Mouse (Mus musculus) embryonic facial prominence, embryonic 11.5 days (tissue): ENCODE data around the gene Olfr1383. TPM values are rescaled to one million over a fixed set of nuclear protein-coding genes. Genes with fewer than 3 reads are reported as not detected.
"Not testable (repeated sequence)": the region's sequence is repeated elsewhere in the genome, so short reads cannot be mapped to it uniquely, and the experiment has no call there.

Source experiments
- ATAC-seq: fragments of 200-750 bp; cut with Nextera tagmentation; replicated peaks from 2 replicates; pipeline ENCODE4 v1.8.0; 2017; ENCODE audit warnings: low read depth; ENCODE audit not compliant: insufficient number of reproducible peaks, low FRiP score, low TSS enrichment
- DNase-seq: peaks from one replicate; pipeline ENCODE4 v3.0.0-alpha.2; 2015; ENCODE audit warnings: low spot score
- H3K27ac ChIP-seq: fragments of 300-500 bp; sonication (generic); replicated peaks from 2 replicates; pipeline ENCODE4 v1.5.1; 2014; ENCODE audit warnings: mild to moderate bottlenecking, low read depth, low read length, control low read depth
- H3K27me3 ChIP-seq: fragments of 300-500 bp; sonication (generic); 2 replicates; pipeline ENCODE4 v1.6.1; 2014; ENCODE audit warnings: mild to moderate bottlenecking, low read length, moderate library complexity, mixed read lengths; ENCODE audit not compliant: control insufficient read depth, insufficient read depth
- H3K36me3 ChIP-seq: fragments of 300-500 bp; sonication (generic); replicated peaks from 2 replicates; pipeline ENCODE4 v1.6.1; 2014; ENCODE audit warnings: low read depth, mild to moderate bottlenecking, low read length, moderate library complexity, mixed read lengths; ENCODE audit not compliant: control insufficient read depth, insufficient read depth
- H3K4me1 ChIP-seq: fragments of 300-500 bp; sonication (generic); 2 replicates; pipeline ENCODE4 v1.6.1; 2014; ENCODE audit warnings: low read length, mixed read lengths; ENCODE audit not compliant: control insufficient read depth, insufficient read depth
- H3K4me2 ChIP-seq: fragments of 300-500 bp; sonication (generic); 2 replicates; pipeline ENCODE4 v1.6.1; 2014; ENCODE audit warnings: low read depth, mild to moderate bottlenecking, control low read depth, low read length, moderate library complexity
- H3K4me3 ChIP-seq: fragments of 300-500 bp; sonication (generic); 2 replicates; pipeline ENCODE4 v1.5.1; 2014; ENCODE audit warnings: low read depth, low read length, control low read depth
- H3K9ac ChIP-seq: fragments of 300-500 bp; sonication (generic); replicated peaks from 2 replicates; pipeline ENCODE4 v1.6.1; 2014; ENCODE audit warnings: mild to moderate bottlenecking, control low read depth, low read length
- H3K9me3 ChIP-seq: fragments of 300-500 bp; sonication (generic); replicated peaks from 2 replicates; pipeline ENCODE4 v1.6.1; 2016; ENCODE audit warnings: mild to moderate bottlenecking, low read length, inconsistent platforms, mixed read lengths; ENCODE audit not compliant: control insufficient read depth
- WGBS: fragments of 180-500 bp; shearing (Covaris S2); extraction: QIAGEN DNeasy Blood & Tissue Kit; methylation state at CpG from one replicate; pipeline ENCODE4 v1.1.7; 2014; 5-methylcytosine and 5-hydroxymethylcytosine counted together
- polyA plus RNA-seq: library from polyadenylated mRNA; unstranded; fragments of >200 nt; fragmentation: Nextera tagmentation; extraction: Ambion mirVana; gene quantifications from 2 replicates; pipeline ENCODE4 v1.2.1, GENCODE M21; 2014

Olfr1383 gene
- polyA plus RNA-seq = not detected in 2 replicates

GRCm38 (mm10) chr11:49519348-49519747 is at the start of gene Olfr1383:
Olfr1383 (plus strand) TSS chr11:49519648.
- H3K9ac ChIP-seq = no peak within 1 kb of the TSS
- no peak within 1 kb of the TSS for H3K4me3 ChIP-seq
- DNase-seq = no peak
- no peaks in the 10 kb centered on the region for H3K27me3 ChIP-seq
- no peak within 1 kb of the TSS for H3K4me2 ChIP-seq
- H3K9me3 ChIP-seq = no peaks in the 10 kb centered on the region
- no peaks in the 10 kb centered on the region for H3K4me1 ChIP-seq
- no peaks in the 10 kb centered on the region for H3K36me3 ChIP-seq
- no peak within 1 kb of the TSS for H3K27ac ChIP-seq
- ATAC-seq = no peak

- no peak for ATAC-seq
- Histone ChIP-seq H3K9ac (no peak overlapping the region), H3K27ac (no peak overlapping the region), H3K27me3 (no peaks in the 10 kb centered on the region), H3K36me3 (no peaks in the 10 kb centered on the region), H3K4me2 (no peak overlapping the region), H3K4me1 (no peaks in the 10 kb centered on the region), H3K9me3 (no peaks in the 10 kb centered on the region), H3K4me3 (no peak overlapping the region)
- DNase-seq = no peak
- 56% methylated on average over 4 of the region's 4 CpGs for WGBS
Measured at GRCm38 (mm10) chr11:49485973-49486372, 33.5 kb upstream of the Olfr1383 start.

GRCm38 (mm10) chr11:49488770-49489169 is 30.7 kb upstream of the Olfr1383 start, which contains the start of gene Olfr1385:
Olfr1385 (plus strand) TSS chr11:49489070.
- H3K9ac ChIP-seq, H3K27ac ChIP-seq, H3K4me2 ChIP-seq, H3K4me3 ChIP-seq, H3K4me1 ChIP-seq, DNase-seq, H3K36me3 ChIP-seq, H3K9me3 ChIP-seq, H3K27me3 ChIP-seq, ATAC-seq: not testable (repeated sequence)
- 71% methylated on average over 1 of the region's 1 CpGs for WGBS

DNA sequence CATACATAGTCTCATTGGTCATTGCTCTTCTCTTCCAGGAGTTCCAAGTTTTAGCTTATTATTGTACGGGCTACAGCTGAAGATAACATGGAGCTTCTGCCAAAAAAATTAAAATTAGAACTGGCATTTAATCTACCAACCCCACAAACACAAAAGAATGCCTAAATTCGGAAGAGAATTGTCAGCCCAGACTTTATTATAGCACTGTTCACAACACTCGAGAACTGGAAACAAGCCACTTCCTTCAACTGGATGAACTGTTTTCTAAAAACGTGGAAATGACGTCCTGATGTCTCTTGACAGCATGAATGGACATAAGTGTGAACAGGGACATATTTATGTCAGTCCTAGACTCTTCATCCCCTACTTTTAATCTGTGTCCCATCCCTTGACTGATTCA is 1.4 kb upstream of the Olfr1383 start:
- Histone ChIP-seq H3K36me3 (no peaks in the 10 kb centered on the region), H3K4me2 (no peak overlapping the region), H3K9ac (no peak overlapping the region), H3K27ac (no peak overlapping the region), H3K9me3 (no peaks in the 10 kb centered on the region), H3K27me3 (no peaks in the 10 kb centered on the region), H3K4me1 (no peaks in the 10 kb centered on the region), H3K4me3 (no peak overlapping the region)
- ATAC-seq (no peak), DNase-seq (no peak)
- 71% methylated on average over 5 of the region's 5 CpGs for WGBS

DNA sequence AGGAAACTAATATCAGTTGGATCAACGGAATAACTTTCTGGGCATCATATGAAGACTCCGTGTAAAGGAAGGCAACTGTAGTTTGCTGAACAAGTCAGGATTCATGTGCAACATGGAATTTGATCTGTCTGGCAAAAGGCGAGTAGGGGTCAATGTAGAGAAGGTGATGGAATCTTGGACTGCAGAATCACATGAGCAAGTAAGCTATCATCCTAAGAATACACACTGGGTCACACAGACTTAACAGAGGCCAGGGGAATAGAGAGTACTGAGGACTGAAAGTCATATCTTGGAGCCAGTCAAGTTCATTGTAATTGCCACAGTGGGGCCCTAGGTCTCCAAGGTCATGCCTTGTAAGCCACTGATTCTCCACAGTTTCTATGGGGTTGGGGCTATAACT is 8.5 kb downstream of the Olfr1383 start, which contains the start of gene Olfr1382:
Gene Olfr1382 (plus strand): TSS at position 301 of the 400 bp plus-strand sequence.
- H3K4me2 ChIP-seq = no peak within 1 kb of the TSS
- H3K9me3 ChIP-seq = no peaks in the 10 kb centered on the region
- no peaks in the 10 kb centered on the region for H3K36me3 ChIP-seq
- DNase-seq = no peak
- no peak for ATAC-seq
- H3K27me3 ChIP-seq = no peaks in the 10 kb centered on the region
- no peak within 1 kb of the TSS for H3K4me3 ChIP-seq
- no peak within 1 kb of the TSS for H3K27ac ChIP-seq
- H3K4me1 ChIP-seq = no peaks in the 10 kb centered on the region
- WGBS = 85% methylated on average over 3 of the region's 3 CpGs
- H3K9ac ChIP-seq = no peak within 1 kb of the TSS

GRCm38 (mm10) chr11:49532761-49533160 is 13.3 kb downstream of the Olfr1383 start:
- H3K4me1 ChIP-seq = no peaks in the 10 kb centered on the region
- no peaks in the 10 kb centered on the region for H3K9me3 ChIP-seq
- no peak for DNase-seq
- no peak for ATAC-seq
- no peaks in the 10 kb centered on the region for H3K27me3 ChIP-seq
- H3K36me3 ChIP-seq = no peaks in the 10 kb centered on the region
- H3K4me2 ChIP-seq = no peak overlapping the region
- no peak overlapping the region for H3K27ac ChIP-seq
- no peak overlapping the region for H3K9ac ChIP-seq
- H3K4me3 ChIP-seq = no peak overlapping the region

- not testable (repeated sequence) for H3K9me3 ChIP-seq, H3K4me2 ChIP-seq, H3K36me3 ChIP-seq, H3K27me3 ChIP-seq, ATAC-seq, H3K4me3 ChIP-seq, H3K9ac ChIP-seq, H3K27ac ChIP-seq, H3K4me1 ChIP-seq
- 84% methylated on average over 2 of the region's 2 CpGs for WGBS
- DNase-seq = peak; percentile 1
Measured at GRCm38 (mm10) chr11:49536631-49537030, 17.2 kb downstream of the Olfr1383 start.

DNA sequence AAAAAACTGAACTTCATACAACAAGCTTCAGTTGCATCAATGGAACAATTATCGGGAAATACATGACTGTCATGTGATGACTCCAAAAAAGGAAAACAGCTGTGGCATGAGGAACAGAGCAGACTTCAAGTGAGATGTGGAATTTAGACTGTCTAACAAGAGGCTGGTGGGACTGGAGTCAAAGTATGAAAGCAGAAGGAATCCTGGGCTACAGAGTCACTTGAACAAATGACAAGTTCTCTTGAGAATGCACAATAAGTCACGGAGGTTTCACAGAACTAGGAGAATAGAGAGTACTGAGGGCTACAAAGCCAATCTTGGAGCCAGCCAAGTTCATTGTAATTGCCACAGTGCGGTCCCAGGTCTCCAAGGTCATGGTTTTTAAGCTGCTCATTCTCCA is 23.7 kb downstream of the Olfr1383 start, which contains the start of gene Olfr1381:
Gene Olfr1381 (plus strand): TSS at position 301 of the 400 bp plus-strand sequence.
- not testable (repeated sequence) for H3K9me3 ChIP-seq, H3K9ac ChIP-seq, H3K4me1 ChIP-seq, DNase-seq, H3K27ac ChIP-seq, H3K4me2 ChIP-seq, H3K27me3 ChIP-seq, H3K4me3 ChIP-seq, ATAC-seq, H3K36me3 ChIP-seq
- WGBS = 74% methylated on average over 3 of the region's 3 CpGs
